Mouse (Mus musculus): ENCODE measurements around the gene Vmn1r20.
"Not testable (repeated sequence)": the region's sequence is repeated elsewhere in the genome, so short reads cannot be mapped to it uniquely, and the experiment has no call there.

Gene Vmn1r20

GRCm38 (mm10) chr6:57428630-57429029 lies at the start of gene Vmn1r20:
Vmn1r20 (plus strand) TSS chr6:57428930.
- in situ Hi-C loops (cut with MseI, MboI): loop anchor here in 1 of 2 experiments (25.0 kb wide), 1 partner anchor 134 kb away; no protein-coding TSS in a partner anchor

- in situ Hi-C loops (cut with MseI, MboI): no loop called here
These were observed 33.0 kb upstream of the Vmn1r20 start, which contains the start of gene Vmn1r18 for GRCm38 (mm10) chr6:57395683-57396082. Vmn1r18 (minus strand) TSS chr6:57395783.

GRCm38 (mm10) chr6:57403480-57403879 lies 25.2 kb upstream of the Vmn1r20 start, which contains the start of gene Vmn1r19:
Vmn1r19 (plus strand) TSS chr6:57403780.
- in situ Hi-C loops (cut with MseI, MboI): not testable (repeated sequence)

GRCm38 (mm10) chr6:57431196-57431595 lies 2.5 kb downstream of the Vmn1r20 start:
- in situ Hi-C loops (cut with MseI, MboI): loop anchor here in 1 of 2 experiments (25.0 kb wide), 1 partner anchor 131 kb away; no protein-coding TSS in a partner anchor

- in situ Hi-C loops (cut with MseI, MboI): not testable (repeated sequence)
These were observed 39.4 kb downstream of the Vmn1r20 start for GRCm38 (mm10) chr6:57468161-57468560.

Measured in mouse trophoblast stem cell (cell line).